Mouse (Mus musculus): ENCODE measurements at regions not wholly inside any gene's neighbourhood (a gene's known extent, or its start where the extent isn't known, plus 50 kb on each side); places are given as distances from the start of the nearest gene placed in this dataset.

DNA sequence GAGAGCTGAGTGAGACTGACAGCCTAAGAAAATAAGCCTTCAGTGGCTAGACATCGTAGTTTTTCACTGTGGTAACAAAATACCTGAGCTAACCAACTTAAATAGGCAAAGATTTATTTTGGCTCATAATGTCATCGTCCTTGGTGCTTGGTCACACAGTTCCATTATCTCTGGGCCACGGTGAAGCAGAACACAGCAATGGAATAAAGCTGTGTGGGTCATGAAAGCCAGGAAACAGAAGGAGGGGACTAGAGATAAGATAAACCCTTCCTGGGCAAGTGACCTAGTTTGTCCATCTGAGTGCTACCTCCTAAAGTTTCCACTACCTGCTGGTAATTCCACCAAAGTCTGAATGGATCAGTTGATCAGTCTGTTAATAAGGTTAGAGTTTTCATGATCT is 134.8 kb upstream of the Gm5129 start:
- DNase-seq (ENCODE audit: extremely low spot score, low spot score) = no peak

DNA sequence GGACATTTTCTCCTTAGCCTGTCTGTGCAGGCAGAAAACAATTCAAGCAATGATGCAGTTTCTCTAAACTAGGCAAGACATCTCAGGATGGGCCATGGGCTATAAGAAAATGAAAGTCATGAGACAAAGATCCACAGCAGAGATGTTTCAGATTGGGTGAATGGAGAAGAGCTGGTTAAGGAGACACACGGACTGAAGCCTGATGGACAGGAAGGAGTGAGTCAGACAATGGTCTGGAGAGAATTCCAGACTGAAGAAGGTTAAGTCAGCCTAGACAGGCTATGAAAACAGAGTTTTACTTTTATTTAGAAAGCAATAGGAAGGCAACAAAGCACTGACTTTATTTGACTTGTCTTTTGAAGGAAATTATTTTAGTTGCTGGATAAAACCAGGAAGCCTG is 137.5 kb upstream of the Il6 start:
- DNase-seq (ENCODE audit: extremely low spot score, low spot score) = no peak

DNA sequence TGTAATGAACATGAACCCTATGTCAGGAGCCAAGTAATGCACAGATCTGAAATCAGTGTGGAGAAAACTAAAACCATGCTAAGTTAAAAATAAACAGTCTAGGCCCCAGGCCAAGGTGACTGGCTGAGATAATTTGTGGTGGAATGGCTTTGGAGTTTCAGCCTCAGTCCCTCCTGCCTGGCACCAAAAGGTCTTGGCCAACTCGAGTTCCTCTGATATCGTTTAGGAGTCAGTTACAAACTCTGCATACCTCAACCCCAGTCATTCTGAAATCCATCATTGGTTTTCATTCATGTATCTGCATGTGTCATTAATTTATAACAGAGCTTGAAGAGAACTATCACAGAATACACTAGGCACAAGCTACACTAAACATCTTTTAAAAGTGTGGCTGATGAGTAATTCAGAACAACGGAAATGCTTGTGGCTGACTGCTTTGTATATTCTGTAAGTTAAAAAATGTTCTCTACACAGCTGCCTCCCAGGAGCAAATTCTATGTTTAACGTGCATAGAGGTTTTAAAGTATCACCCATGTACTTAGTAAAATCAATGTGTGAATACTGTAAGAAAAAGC is 125.6 kb upstream of the Il6 start:
- no peak for DNase-seq (ENCODE audit: extremely low spot score, low spot score)

DNA sequence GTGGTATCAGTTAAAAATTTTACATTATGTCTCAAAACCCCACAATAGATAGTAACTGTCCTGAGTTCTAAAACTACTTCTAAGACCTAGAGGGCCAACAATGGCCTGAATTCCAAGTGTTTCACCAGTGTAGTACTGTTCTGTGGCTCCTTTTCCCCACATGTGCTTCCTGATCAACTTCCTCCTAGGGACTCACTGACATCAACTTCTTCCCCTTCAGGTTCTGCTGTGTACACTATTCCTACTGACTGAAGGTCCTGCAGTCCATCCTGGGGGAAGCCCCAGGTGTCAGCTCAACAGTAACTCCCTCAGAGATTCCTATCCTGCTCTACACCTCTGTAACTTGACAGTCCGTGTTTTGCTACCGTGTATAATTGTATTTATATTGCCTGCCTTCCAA is 120.6 kb upstream of the Il6 start:
- no peak for DNase-seq (ENCODE audit: extremely low spot score, low spot score)

- DNase-seq (ENCODE audit: extremely low spot score, low spot score) = no peak
Measured at GRCm38 (mm10) chr5:29892861-29893260, 120.1 kb upstream of the Il6 start.

- DNase-seq (ENCODE audit: extremely low spot score, low spot score) = no peak
Measured at GRCm38 (mm10) chr5:29893829-29894228, 119.1 kb upstream of the Il6 start.

- peak; percentile 33 for DNase-seq (ENCODE audit: extremely low spot score, low spot score)
Measured at GRCm38 (mm10) chr5:29894606-29895595, 118.0 kb upstream of the Il6 start.

- no peak for DNase-seq (ENCODE audit: extremely low spot score, low spot score)
Measured at GRCm38 (mm10) chr5:29897617-29898016, 115.3 kb upstream of the Il6 start.

DNA sequence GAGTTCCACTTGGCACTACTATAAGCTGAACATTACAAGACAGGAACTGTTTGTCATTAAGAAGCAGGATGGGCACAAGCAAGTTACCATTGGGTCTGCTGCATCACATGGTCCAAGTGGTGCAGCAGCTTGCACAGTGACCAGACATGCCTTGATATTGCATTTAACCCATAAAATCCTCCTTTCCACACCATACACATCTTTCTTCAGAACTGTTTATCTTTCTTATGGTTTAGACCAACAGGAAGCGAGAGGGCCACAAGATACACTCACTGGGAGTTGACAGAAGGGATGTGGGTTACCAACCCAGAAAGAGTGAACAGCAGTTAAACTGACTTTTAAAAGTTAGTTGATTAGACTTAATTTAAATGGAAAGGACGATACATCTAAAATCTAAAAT is 111.2 kb upstream of the Il6 start:
- DNase-seq (ENCODE audit: extremely low spot score, low spot score) = no peak

DNA sequence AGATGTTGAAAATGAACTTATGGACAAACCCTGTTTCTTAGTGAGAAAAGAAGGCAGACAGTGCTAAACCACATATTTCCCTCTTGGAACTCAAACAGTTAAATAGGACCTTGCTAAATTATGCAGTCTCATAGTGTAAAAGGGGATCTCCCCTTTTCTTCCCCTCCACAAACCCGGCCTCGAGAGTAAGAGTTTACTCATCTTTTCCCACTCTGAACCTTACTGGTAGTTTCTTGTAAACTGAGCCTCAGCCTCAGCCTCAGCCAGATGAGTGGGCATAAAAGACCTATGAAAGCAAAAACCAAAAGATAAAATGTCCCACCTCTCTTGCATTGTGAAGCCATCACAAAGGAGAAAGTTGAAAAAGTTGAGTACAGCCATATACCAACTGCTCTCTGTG is 92.6 kb upstream of the Il6 start:
- no peak for DNase-seq (ENCODE audit: extremely low spot score, low spot score)

- no peak for DNase-seq (ENCODE audit: extremely low spot score, low spot score)
Measured at GRCm38 (mm10) chr5:29925527-29925926, 87.4 kb upstream of the Il6 start.

DNA sequence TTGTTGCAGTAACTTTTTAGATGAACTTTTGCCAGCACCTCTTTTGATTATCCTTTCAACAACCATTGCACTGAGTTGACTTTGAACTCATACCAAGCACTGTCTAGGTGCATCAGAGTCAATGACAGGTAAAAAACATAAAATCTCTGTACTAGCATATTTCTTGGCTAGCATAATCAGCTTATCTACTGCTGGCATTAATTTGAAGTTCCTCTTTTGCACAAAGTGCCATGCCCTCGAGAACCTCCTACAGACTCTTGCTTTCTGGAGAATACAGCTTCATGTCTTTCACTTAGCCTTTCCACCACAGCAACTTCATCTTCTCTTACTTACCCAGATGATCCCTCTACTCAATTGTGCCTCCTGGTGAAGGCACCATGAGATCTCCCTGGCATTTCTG is 85.3 kb upstream of the Il6 start:
- no peak for DNase-seq (ENCODE audit: extremely low spot score, low spot score)

DNA sequence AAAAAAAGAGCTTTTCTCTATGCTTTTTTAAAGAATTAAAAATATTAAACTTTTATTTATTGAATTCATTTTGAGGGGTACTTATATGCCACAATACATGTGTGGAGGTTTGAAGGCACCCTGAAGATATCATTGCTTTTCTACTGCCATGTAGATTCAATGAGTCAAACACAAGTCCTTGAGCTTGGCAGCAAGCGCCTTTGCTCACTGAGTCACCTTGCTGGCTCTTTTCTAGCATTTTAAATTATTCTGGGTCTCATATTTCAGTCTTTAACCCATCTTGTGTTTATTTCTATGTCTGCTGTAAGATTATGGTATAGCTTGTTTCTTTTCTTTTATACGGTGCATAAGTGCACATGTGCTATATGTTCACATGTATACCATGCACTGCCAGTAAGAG is 83.5 kb upstream of the Il6 start:
- no peak for DNase-seq (ENCODE audit: extremely low spot score, low spot score)

GRCm38 (mm10) chr5:29947225-29947624 is 65.7 kb upstream of the Il6 start:
- DNase-seq (ENCODE audit: extremely low spot score, low spot score) = no peak

DNA sequence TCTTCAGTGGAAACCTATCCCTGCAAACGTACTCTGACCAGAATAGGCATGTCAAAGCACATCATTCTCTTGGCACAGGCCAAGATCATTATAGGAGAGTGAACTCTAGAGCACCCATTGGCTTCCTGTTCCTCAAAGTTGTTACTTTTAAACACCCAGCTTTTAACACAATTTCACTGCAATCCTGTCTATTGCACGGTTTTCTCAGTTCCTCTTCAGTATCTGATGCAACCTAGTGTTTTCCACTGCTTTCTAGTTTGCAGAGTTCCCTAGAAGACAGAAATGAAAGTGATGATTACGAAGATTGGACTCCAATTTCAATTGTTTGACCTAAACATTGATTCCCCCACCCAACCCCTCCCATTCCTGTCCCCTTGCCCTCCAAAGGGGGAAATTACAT is 64.8 kb upstream of the Il6 start:
- DNase-seq (ENCODE audit: extremely low spot score, low spot score) = no peak

- DNase-seq (ENCODE audit: extremely low spot score, low spot score) = no peak
Measured at GRCm38 (mm10) chr5:29950456-29951170, 62.3 kb upstream of the Il6 start.

- DNase-seq (ENCODE audit: extremely low spot score, low spot score) = no peak
Measured at GRCm38 (mm10) chr5:29951381-29952350, 61.2 kb upstream of the Il6 start.
